Mouse (Mus musculus): ENCODE results near the gene Rnasek. TPM values are rescaled to one million over a fixed set of nuclear protein-coding genes. Genes with fewer than 3 reads are reported as not detected.

Rnasek gene
- polyA plus RNA-seq, 1 experiment from 2014 or later: 136 TPM

DNA sequence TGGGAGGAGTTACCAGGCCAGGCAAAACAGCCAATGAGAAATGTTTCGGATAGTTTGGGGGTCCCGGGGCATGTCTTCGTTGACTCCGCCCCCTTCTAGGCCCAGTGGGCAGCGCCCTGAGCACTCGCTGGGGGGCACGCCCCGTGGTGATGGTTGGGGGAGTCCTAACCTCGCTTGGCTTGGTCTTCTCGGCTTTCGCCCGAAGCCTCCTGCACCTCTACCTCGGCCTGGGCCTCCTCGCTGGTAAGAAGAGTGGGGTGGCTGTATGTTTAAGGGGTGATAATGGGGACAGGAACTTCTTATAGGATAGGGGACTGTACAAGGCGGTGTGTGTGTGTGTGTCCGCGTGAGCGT, 24.8 kb downstream of the Rnasek start:
- peaks cover 35% of the 10 kb centered on the region for H3K4me1 ChIP-seq
- peak overlapping the region; percentile 37 for H3K4me3 ChIP-seq
- no peak overlapping the region for H3K9ac ChIP-seq
- no peaks in the 10 kb centered on the region for H3K9me3 ChIP-seq
- H3K27ac ChIP-seq: no peak overlapping the region
- H3K4me2 ChIP-seq (replicated peaks): peak overlapping the region; percentile 58
- WGBS: 4% methylated on average over 18 of the region's 18 CpGs
- H3K27me3 ChIP-seq: peaks cover 70% of the 10 kb centered on the region
- peak; percentile 38; the same call in 1 of the 2 replicates for ATAC-seq (ENCODE audit: insufficient number of reproducible peaks, insufficient read depth, low FRiP score, low TSS enrichment)
- H3K36me3 ChIP-seq: peaks cover 6% of the 10 kb centered on the region; the same call in 1 of the 2 replicates

DNA sequence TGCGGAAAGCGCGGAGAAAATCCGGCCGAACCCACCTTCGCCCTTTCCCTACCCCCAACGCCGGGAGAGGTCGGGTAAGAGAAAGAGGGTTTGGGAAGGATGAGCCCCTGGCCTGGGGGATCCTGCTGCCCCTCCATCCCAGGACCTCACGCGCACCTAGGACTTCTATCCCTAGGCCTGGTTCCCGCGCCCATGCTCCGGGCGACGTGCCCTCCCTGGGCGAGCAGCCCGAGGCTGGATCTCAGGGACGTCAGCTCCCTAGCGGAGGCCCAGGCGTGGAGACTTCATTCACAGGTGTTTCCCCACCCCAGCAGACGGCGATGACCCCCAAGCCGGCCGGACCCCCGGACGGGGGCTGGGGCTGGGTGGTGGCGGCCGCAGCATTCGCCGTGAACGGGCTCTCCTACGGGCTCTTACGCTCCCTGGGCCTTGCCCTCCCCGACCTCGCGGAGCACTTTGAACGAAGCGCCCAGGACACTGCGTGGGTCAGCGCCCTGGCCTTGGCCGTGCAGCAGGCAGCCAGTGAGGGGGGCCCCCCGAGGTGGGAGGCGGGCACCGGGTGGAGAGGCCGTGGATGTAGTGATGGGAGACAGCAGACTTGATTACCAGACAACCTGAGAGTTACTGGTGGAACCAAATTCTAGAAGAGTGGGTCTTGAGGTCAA, 25.3 kb downstream of the Rnasek start:
- WGBS: 1% methylated on average over 46 of the region's 46 CpGs
- Histone ChIP-seq H3K9ac (peak overlapping the region; percentile 56), H3K4me1 (peaks cover 30% of the 10 kb centered on the region), H3K27me3 (peaks cover 70% of the 10 kb centered on the region), H3K4me2 (replicated peaks) (peak overlapping the region; percentile 58), H3K9me3 (no peaks in the 10 kb centered on the region), H3K27ac (no peak overlapping the region), H3K4me3 (peak overlapping the region; percentile 37), H3K36me3 (peaks cover 6% of the 10 kb centered on the region; the same call in 1 of the 2 replicates)
- ATAC-seq (ENCODE audit: insufficient number of reproducible peaks, insufficient read depth, low FRiP score, low TSS enrichment): peak; percentile 29; the same call in 1 of the 2 replicates

DNA sequence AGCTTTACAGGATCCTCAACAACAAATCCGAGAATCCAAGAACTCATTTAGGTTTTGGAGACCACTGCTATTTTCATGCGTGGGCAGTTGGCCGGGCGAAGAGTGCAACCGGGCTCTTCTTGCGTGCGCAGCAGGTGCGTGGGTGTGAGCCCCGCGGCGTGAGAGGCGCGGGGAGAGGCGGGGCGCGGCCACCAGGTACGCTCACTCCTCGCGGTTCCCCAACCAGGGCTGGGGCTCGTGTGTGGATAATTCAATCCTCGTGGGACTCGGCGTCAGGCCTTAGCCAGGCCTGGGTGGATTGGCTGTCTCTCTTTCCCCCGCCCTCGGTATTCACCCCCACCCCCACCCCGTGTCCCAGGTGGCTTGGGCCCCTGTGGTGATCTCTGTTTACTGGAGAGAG, 25.9 kb downstream of the Rnasek start:
- Histone ChIP-seq H3K27me3 (peaks cover 64% of the 10 kb centered on the region), H3K4me1 (peaks cover 24% of the 10 kb centered on the region), H3K36me3 (peaks cover 6% of the 10 kb centered on the region; the same call in 1 of the 2 replicates), H3K27ac (no peak overlapping the region), H3K9ac (no peak overlapping the region), H3K4me3 (peak overlapping the region; percentile 37), H3K9me3 (no peaks in the 10 kb centered on the region), H3K4me2 (replicated peaks) (peak overlapping the region; percentile 58)
- WGBS: 8% methylated on average over 26 of the region's 26 CpGs
- no peak for ATAC-seq (ENCODE audit: insufficient number of reproducible peaks, insufficient read depth, low FRiP score, low TSS enrichment)

DNA sequence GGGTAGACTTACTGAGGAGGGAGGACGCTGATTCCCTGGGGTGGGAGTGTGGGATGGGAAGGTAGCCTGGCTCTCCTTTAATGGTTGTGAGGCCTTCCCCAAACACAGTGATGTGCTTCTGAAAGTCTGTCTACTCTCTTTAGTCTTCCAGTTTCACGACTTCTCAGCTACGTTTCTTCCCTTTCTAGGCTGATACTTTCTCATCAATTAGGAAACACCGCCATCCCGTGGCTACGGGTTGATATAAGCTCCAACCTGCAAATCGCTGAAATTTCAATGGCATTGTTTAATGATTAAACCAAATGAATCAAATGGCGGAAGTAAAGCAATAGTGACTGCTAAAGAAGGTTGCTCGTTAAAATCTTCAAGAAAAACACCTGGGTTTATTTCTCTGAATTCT, 26.7 kb downstream of the Rnasek start:
- no peak overlapping the region for H3K4me2 ChIP-seq (replicated peaks)
- no peak overlapping the region for H3K27ac ChIP-seq
- peaks cover 21% of the 10 kb centered on the region for H3K4me1 ChIP-seq
- no peak for ATAC-seq (ENCODE audit: insufficient number of reproducible peaks, insufficient read depth, low FRiP score, low TSS enrichment)
- no peaks in the 10 kb centered on the region for H3K9me3 ChIP-seq
- peaks cover 61% of the 10 kb centered on the region for H3K27me3 ChIP-seq
- WGBS: 12% methylated on average over 9 of the region's 9 CpGs
- no peak overlapping the region for H3K9ac ChIP-seq
- H3K36me3 ChIP-seq: peaks cover 6% of the 10 kb centered on the region; the same call in 1 of the 2 replicates
- no peak overlapping the region for H3K4me3 ChIP-seq

DNA sequence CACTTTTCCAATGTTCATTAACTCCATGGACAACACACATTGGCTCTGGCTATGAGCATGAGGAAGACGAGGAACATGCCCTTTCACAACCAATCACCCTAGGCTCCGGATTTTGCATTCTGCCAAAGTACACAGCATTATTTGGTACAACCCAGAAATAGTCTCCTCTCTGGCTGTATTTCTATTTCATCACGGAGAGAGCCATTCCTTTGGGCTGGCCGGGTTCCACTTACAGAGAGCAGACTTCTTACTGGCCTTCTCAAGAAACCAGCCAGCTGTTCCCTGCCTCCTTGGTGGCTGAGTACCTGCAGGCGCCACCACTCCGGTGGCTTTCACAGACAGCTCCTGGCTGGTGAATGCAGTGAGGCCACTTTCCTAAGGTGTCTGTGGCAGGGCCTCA, 27.2 kb downstream of the Rnasek start, which contains the start of gene Slc16a11:
Slc16a11 (plus strand) TSS at position 330 of the 400 bp plus-strand sequence.
- peaks cover 6% of the 10 kb centered on the region; the same call in 1 of the 2 replicates for H3K36me3 ChIP-seq
- H3K9me3 ChIP-seq: no peaks in the 10 kb centered on the region
- H3K9ac ChIP-seq: no peak within 1 kb of the TSS
- no peak within 1 kb of the TSS for H3K27ac ChIP-seq
- no peak for ATAC-seq (ENCODE audit: insufficient number of reproducible peaks, insufficient read depth, low FRiP score, low TSS enrichment)
- H3K27me3 ChIP-seq: peaks cover 56% of the 10 kb centered on the region
- H3K4me3 ChIP-seq: no peak within 1 kb of the TSS
- H3K4me1 ChIP-seq: peaks cover 21% of the 10 kb centered on the region
- WGBS: 54% methylated on average over 6 of the region's 6 CpGs
- peak within 1 kb of the TSS; percentile 58 for H3K4me2 ChIP-seq (replicated peaks)

DNA sequence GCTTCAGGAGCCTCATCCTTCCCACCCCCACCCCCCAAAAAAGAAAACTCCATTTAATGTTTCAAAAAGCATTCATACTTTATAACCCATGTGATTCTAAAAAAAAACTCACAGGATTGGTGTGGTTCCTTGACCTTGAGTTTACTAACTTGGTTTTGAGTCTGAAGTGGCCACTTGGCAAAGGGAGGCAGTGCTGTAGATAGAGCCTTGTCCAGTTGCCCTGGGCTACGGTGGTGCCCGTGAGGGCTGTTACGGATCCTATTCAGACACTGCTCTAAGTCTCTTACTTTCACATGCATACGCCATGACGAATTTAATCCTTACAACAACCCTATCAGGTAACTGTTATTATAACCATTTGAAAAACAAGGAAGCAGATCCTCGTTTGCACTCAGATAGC, 27.7 kb downstream of the Rnasek start:
- Histone ChIP-seq H3K27ac (no peak overlapping the region), H3K4me3 (no peak overlapping the region), H3K4me2 (replicated peaks) (no peak overlapping the region), H3K27me3 (peaks cover 52% of the 10 kb centered on the region), H3K9ac (no peak overlapping the region), H3K36me3 (0 out of 2 replicates have a peak, but pooled peaks cover 3% of the 10 kb centered on the region), H3K4me1 (peaks cover 21% of the 10 kb centered on the region), H3K9me3 (no peaks in the 10 kb centered on the region)
- 69% methylated on average over 6 of the region's 6 CpGs for WGBS
- no peak for ATAC-seq (ENCODE audit: insufficient number of reproducible peaks, insufficient read depth, low FRiP score, low TSS enrichment)

DNA sequence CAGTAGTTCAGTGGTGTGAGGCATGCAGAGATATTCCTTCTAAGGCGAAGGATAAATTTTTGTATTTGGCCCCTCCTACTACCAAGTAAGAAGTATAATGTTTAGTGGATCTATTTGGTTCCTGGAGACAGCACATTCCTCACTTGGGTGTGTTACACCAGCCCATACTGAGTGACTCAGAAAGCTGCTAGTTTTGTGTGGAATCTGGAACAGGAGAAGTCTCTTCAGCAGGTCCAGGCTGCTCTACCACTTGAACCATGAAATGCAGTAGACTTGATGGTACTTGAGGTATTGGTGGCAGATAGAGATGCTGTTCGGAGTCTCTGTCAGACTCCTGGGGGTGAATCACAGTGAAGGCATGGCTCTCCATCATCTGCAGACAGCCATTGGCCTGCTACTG, 29.0 kb downstream of the Rnasek start:
- no peak for ATAC-seq (ENCODE audit: insufficient number of reproducible peaks, insufficient read depth, low FRiP score, low TSS enrichment)
- 82% methylated on average over 2 of the region's 2 CpGs for WGBS
- no peak overlapping the region for H3K4me2 ChIP-seq (replicated peaks)
- H3K4me3 ChIP-seq: no peak overlapping the region
- no peak overlapping the region for H3K9ac ChIP-seq
- no peaks in the 10 kb centered on the region for H3K36me3 ChIP-seq
- no peaks in the 10 kb centered on the region for H3K9me3 ChIP-seq
- peaks cover 44% of the 10 kb centered on the region for H3K27me3 ChIP-seq
- no peak overlapping the region for H3K27ac ChIP-seq
- peaks cover 20% of the 10 kb centered on the region for H3K4me1 ChIP-seq

DNA sequence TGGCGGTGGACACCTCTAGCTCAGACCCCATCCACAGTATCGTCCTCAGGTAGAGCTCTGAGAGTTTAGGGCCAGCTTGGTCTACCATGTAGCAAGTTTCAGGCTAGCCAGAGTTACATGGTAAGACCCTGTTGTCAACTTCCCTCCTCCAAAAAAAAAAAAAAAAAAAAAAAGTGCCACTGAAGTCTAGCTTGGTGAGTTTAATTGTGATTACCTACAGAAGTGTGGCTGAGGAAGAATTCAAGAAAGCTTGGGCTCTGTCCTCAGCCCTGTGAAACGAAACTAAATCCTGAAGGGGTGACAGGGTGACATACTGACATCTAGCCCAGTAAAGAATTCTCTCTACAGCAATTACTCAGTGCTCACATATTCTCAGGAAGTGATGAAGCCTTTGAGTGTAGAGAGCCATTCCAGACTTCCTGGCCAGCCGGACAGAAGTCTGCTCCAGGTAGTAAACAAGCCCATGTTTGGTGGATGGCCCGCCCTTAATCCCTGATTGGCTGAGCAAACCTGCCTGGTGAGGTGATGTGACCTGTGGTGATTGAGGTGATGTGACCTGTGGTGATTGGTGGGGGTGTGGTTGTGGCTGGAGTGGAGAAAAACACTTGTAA, 30.8 kb downstream of the Rnasek start:
- H3K9ac ChIP-seq: no peak overlapping the region
- H3K4me3 ChIP-seq: no peak overlapping the region
- WGBS: 79% methylated on average over 5 of the region's 5 CpGs
- peaks cover 26% of the 10 kb centered on the region for H3K27me3 ChIP-seq
- no peaks in the 10 kb centered on the region for H3K36me3 ChIP-seq
- peaks cover 3% of the 10 kb centered on the region for H3K4me1 ChIP-seq
- no peak for ATAC-seq (ENCODE audit: insufficient number of reproducible peaks, insufficient read depth, low FRiP score, low TSS enrichment)
- H3K9me3 ChIP-seq: no peaks in the 10 kb centered on the region
- no peak overlapping the region for H3K4me2 ChIP-seq (replicated peaks)
- H3K27ac ChIP-seq: no peak overlapping the region

DNA sequence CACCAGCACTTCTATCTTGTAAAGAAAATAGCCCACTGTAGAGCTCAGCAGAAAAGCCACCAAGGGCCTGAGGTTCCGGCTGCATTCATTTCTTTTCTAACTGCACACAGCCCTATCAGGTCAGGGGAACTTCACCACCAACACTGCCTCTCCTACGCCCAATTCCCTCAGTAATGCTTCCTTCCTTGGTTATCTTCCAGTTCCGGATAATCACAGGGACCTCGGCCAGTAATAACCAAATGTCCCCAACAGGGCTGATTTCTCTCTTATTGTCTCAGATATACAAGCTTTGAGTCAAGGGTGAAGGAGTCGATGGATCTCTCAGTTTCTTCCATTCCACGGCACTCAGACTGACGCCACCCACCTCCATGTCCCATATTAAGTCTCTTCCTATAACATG, 32.4 kb downstream of the Rnasek start:
- no peak overlapping the region for H3K4me2 ChIP-seq (replicated peaks)
- 85% methylated on average over 7 of the region's 7 CpGs for WGBS
- H3K4me3 ChIP-seq: no peak overlapping the region
- no peak for ATAC-seq (ENCODE audit: insufficient number of reproducible peaks, insufficient read depth, low FRiP score, low TSS enrichment)
- H3K9me3 ChIP-seq: no peaks in the 10 kb centered on the region
- H3K27me3 ChIP-seq: peaks cover 11% of the 10 kb centered on the region
- H3K27ac ChIP-seq: no peak overlapping the region
- no peaks in the 10 kb centered on the region for H3K36me3 ChIP-seq
- H3K9ac ChIP-seq: no peak overlapping the region
- no peaks in the 10 kb centered on the region for H3K4me1 ChIP-seq

DNA sequence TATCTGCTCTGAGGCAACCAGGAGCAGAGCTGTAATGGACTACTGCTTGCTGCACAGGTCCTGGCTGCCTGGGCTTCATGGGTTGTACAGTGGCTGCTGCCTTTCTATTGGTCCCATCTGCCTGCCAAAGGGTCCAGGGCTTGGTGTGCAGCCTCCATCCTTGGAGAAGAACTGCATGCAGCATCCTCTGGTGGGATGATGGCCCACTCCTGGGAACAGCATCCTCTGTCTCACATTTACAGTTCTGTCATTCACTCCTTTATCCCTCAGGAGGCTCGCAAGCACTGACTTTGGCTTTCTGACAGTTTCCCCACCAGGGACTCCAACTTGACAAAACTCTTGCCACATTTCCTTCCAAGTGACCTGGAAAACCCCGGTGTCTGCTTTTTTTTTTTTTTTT, 32.8 kb downstream of the Rnasek start:
- no peak for ATAC-seq (ENCODE audit: insufficient number of reproducible peaks, insufficient read depth, low FRiP score, low TSS enrichment)
- Histone ChIP-seq H3K36me3 (no peaks in the 10 kb centered on the region), H3K4me3 (no peak overlapping the region), H3K27me3 (peaks cover 10% of the 10 kb centered on the region; the same call in 1 of the 2 replicates), H3K4me1 (no peaks in the 10 kb centered on the region), H3K4me2 (replicated peaks) (no peak overlapping the region), H3K27ac (no peak overlapping the region), H3K9ac (no peak overlapping the region), H3K9me3 (no peaks in the 10 kb centered on the region)
- WGBS: 76% methylated on average over 2 of the region's 2 CpGs

DNA sequence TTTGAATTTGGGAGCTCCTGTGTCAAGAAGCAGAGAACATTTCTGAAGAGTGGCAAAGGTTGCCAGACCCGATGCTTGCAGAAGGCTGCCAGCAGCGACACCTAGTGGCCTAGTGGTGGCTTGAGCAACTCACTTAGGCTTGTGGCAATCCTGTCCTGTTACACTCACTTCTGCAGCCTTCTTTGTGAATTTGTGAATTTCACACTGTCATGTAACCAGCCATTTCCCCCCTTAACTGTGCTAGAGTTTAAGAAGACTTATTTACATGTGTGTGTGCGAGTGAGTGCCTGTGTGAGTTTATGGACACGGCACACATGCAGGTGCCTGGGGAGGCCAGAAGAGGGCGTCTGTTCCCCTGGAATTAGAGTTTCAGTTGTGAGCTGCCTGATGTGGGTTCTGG, 38.0 kb downstream of the Rnasek start:
- Histone ChIP-seq H3K27ac (no peak overlapping the region), H3K4me3 (no peak overlapping the region), H3K27me3 (0 out of 2 replicates have a peak, but pooled peaks cover 5% of the 10 kb centered on the region), H3K4me1 (0 out of 2 replicates have a peak, but pooled peaks cover 5% of the 10 kb centered on the region), H3K4me2 (replicated peaks) (no peak overlapping the region), H3K9ac (no peak overlapping the region), H3K9me3 (no peaks in the 10 kb centered on the region), H3K36me3 (no peaks in the 10 kb centered on the region)
- ATAC-seq (ENCODE audit: insufficient number of reproducible peaks, insufficient read depth, low FRiP score, low TSS enrichment): no peak
- 34% methylated on average over 5 of the region's 5 CpGs for WGBS

DNA sequence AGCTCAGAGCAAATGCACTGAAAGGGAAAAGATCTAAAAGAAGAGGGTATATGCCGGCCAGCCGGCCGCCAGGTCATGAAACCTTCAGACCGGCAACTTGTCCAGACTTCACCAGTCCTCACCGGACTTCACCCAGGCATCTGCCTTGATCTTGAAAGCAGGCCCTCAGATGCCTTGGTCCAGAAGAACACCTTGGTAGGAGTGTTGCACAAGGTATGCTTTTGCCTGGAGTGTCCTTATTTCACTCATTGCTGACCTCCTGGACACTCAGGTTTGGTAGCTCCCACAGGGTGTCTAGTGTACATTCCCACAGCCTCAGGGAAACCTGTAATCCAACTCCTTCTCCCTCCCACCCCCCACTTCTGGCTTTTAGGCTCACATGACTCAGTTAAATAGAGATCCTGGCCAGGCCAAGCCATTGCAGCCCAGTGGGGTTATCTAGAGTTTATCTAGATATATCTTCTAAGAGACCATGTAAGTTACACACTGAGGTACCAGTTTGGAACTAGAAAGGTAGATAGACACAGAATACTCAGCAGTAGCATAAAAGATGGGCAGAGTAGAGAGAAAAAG, 39.5 kb downstream of the Rnasek start:
- H3K9ac ChIP-seq: 0 out of 2 replicates have a peak overlapping the region, but pooled peaks have one; percentile 15
- no peak overlapping the region for H3K27ac ChIP-seq
- no peak for ATAC-seq (ENCODE audit: insufficient number of reproducible peaks, insufficient read depth, low FRiP score, low TSS enrichment)
- 0 out of 2 replicates have a peak, but pooled peaks cover 5% of the 10 kb centered on the region for H3K4me1 ChIP-seq
- WGBS: 82% methylated on average over 5 of the region's 5 CpGs
- 0 out of 2 replicates have a peak, but pooled peaks cover 3% of the 10 kb centered on the region for H3K9me3 ChIP-seq
- H3K36me3 ChIP-seq: no peaks in the 10 kb centered on the region
- no peaks in the 10 kb centered on the region for H3K27me3 ChIP-seq
- no peak overlapping the region for H3K4me3 ChIP-seq
- H3K4me2 ChIP-seq (replicated peaks): no peak overlapping the region

Measured in embryonic facial prominence, embryonic 12.5 days (tissue).